Mouse (Mus musculus) CH12.LX (cell line): ENCODE results near the gene Tmem189.

ENCODE experiments used
- BHLHE40 ChIP-seq: IDR thresholded peaks from 2 replicates; pipeline ENCODE4 v1.6.1; 2011; ENCODE audit warnings: mild to moderate bottlenecking, low read depth, low read length, improper control_type of control experiment
- CHD2 ChIP-seq: IDR thresholded peaks from 2 replicates; pipeline ENCODE4 v1.6.1; 2011; ENCODE audit warnings: low read length, improper control_type of control experiment
- ETS1 ChIP-seq: conservative IDR thresholded peaks from 2 replicates; pipeline ENCODE4 v1.6.1; 2012; ENCODE audit warnings: low read depth, mild to moderate bottlenecking, inconsistent platforms, low read length, improper control_type of control experiment, moderate library complexity
- JUND ChIP-seq: conservative IDR thresholded peaks from 2 replicates; pipeline ENCODE4 v1.6.1; 2011; ENCODE audit warnings: low read depth, low read length, improper control_type of control experiment
- MXI1 ChIP-seq: IDR thresholded peaks from 2 replicates; pipeline ENCODE4 v1.6.1; 2011; ENCODE audit warnings: mild to moderate bottlenecking, low read depth, low read length, improper control_type of control experiment
- POLR2A ChIP-seq: IDR thresholded peaks from 2 replicates; pipeline ENCODE4 v1.6.1; 2011; ENCODE audit warnings: low read depth, mild to moderate bottlenecking, improper control_type of control experiment, low read length
- POLR2AphosphoS2 ChIP-seq: IDR thresholded peaks from 2 replicates; pipeline ENCODE4 v1.6.1; 2011; ENCODE audit warnings: low read depth, low read length, improper control_type of control experiment
- SMC3 ChIP-seq: IDR thresholded peaks from 2 replicates; pipeline ENCODE4 v1.6.1; 2011; ENCODE audit warnings: low read depth, low read length, improper control_type of control experiment
- TCF12 ChIP-seq: IDR thresholded peaks from 2 replicates; pipeline ENCODE4 v1.6.1; 2014; ENCODE audit warnings: low read depth, mild to moderate bottlenecking, inconsistent platforms, low read length, improper control_type of control experiment
- ZNF384 ChIP-seq: IDR thresholded peaks from 2 replicates; pipeline ENCODE4 v1.6.1; 2012; ENCODE audit warnings: low read depth, low read length, improper control_type of control experiment, inconsistent platforms

DNA sequence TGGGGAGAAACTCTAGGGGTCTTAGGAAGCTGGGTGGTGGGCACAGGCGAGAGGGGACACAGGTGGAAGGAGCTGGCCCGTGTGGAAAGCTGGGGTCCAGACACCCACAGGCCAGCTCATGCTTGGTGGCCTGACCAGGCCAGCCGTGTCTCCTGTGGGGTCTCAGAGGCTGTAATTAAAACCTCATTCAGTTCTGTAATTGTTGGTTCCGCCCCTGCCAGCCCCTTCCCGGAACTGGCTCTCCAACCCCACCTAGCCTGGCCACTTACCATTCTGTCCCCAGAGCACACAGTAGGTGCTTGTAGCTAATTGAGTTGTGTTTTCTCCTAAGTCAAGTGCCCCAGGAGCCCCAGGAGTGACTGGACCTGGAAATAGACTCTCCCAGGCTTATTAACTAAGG lies 90.4 kb downstream of the Tmem189 start:
- TF ChIP-seq POLR2A (no peak), BHLHE40 (no peak), POLR2AphosphoS2 (no peak), SMC3 (no peak), MXI1 (no peak), CHD2 (no peak), JUND (no peak), ETS1 (no peak), ZNF384 (no peak), TCF12 (no peak)
